Mouse (Mus musculus): ENCODE measurements around the gene Timd2. TPM values are rescaled to one million over a fixed set of nuclear protein-coding genes. Genes with fewer than 3 reads are reported as not detected.
"Not testable (repeated sequence)": the region's sequence is repeated elsewhere in the genome, so short reads cannot be mapped to it uniquely, and the experiment has no call there.

Gene Timd2
- total and polyA plus RNA-seq, 2 experiments from 2014 or later, result 0.19 TPM; not detected in 1

GRCm38 (mm10) chr11:46665599-46666522 is 41.0 kb downstream of the Timd2 start:
- ATAC-seq (peak; percentile 91), DNase-seq (peak; percentile 77)
- no peak overlapping the region for H3K9ac ChIP-seq
- no peak overlapping the region for H3K4me2 ChIP-seq (ENCODE audit: low read depth)
- no peaks in the 10 kb centered on the region for H3K9me3 ChIP-seq (ENCODE audit: low read length)
- H3K27ac ChIP-seq (ENCODE audit: low read depth, low read length), result no peak overlapping the region
- TF ChIP-seq CTCF (IDR thresholded peaks at IDR 0.05; ENCODE audit: low read depth), result peak; percentile 74
- H3K4me1 ChIP-seq (ENCODE audit: insufficient read depth), result no peaks in the 10 kb centered on the region
- H3K27me3 ChIP-seq (ENCODE audit: insufficient read depth, low read length), result no peaks in the 10 kb centered on the region
- H3K36me3 ChIP-seq (ENCODE audit: insufficient read depth), result no peaks in the 10 kb centered on the region
- no peak overlapping the region for H3K4me3 ChIP-seq (ENCODE audit: low read depth, low read length)
- 68% methylated on average over 6 of the region's 6 CpGs for WGBS

- Histone ChIP-seq H3K4me2 (ENCODE audit: low read depth) (no peak overlapping the region), H3K27me3 (ENCODE audit: insufficient read depth, low read length) (no peaks in the 10 kb centered on the region), H3K4me1 (ENCODE audit: insufficient read depth) (no peaks in the 10 kb centered on the region), H3K36me3 (ENCODE audit: insufficient read depth) (no peaks in the 10 kb centered on the region), H3K9me3 (ENCODE audit: low read length) (no peaks in the 10 kb centered on the region), H3K4me3 (ENCODE audit: low read depth, low read length) (no peak overlapping the region), H3K27ac (ENCODE audit: low read depth, low read length) (no peak overlapping the region), H3K9ac (no peak overlapping the region)
- no peak for TF ChIP-seq CTCF (IDR thresholded peaks at IDR 0.05; ENCODE audit: low read depth)
- ATAC-seq, result no peak
- 44% methylated on average over 4 of the region's 4 CpGs for WGBS
- DNase-seq, result no peak
Measured at GRCm38 (mm10) chr11:46663215-46663614, 43.6 kb downstream of the Timd2 start.

DNA sequence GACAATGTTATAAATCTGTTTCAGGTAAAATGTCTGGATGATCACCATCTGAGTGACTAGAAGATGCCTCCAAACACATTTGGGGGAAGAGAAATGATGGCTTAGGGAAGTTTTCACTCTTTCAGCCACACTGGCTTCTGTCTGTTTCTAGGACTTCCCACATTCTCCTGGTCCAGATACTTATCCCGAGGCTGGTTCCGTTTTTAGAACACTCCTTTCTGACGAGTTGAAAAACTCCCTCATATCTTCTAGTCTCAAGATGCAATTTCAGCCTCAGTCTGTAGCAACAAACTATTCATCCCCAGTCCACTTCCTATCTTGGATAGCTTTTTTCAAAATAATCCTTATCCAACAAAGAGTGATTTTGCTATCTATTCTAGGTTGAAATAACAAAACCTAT is 54.4 kb downstream of the Timd2 start:
- no peak for TF ChIP-seq CTCF (IDR thresholded peaks at IDR 0.05; ENCODE audit: low read depth)
- no peaks in the 10 kb centered on the region for H3K36me3 ChIP-seq (ENCODE audit: insufficient read depth)
- no peak for ATAC-seq
- H3K27me3 ChIP-seq (ENCODE audit: insufficient read depth, low read length), result no peaks in the 10 kb centered on the region
- H3K4me3 ChIP-seq (ENCODE audit: low read depth, low read length), result no peak overlapping the region
- H3K9ac ChIP-seq, result no peak overlapping the region
- no peak overlapping the region for H3K4me2 ChIP-seq (ENCODE audit: low read depth)
- H3K9me3 ChIP-seq (ENCODE audit: low read length), result no peaks in the 10 kb centered on the region
- no peaks in the 10 kb centered on the region for H3K4me1 ChIP-seq (ENCODE audit: insufficient read depth)
- 90% methylated on average over 3 of the region's 3 CpGs for WGBS
- no peak for DNase-seq
- H3K27ac ChIP-seq (ENCODE audit: low read depth, low read length), result no peak overlapping the region

GRCm38 (mm10) chr11:46649655-46650054 is 57.2 kb downstream of the Timd2 start:
- not testable (repeated sequence) for H3K36me3 ChIP-seq (ENCODE audit: insufficient read depth); ATAC-seq; H3K9me3 ChIP-seq (ENCODE audit: low read length); H3K27me3 ChIP-seq (ENCODE audit: insufficient read depth, low read length); H3K9ac ChIP-seq; H3K4me3 ChIP-seq (ENCODE audit: low read depth, low read length); H3K27ac ChIP-seq (ENCODE audit: low read depth, low read length); DNase-seq; H3K4me1 ChIP-seq (ENCODE audit: insufficient read depth); H3K4me2 ChIP-seq (ENCODE audit: low read depth)
- WGBS, result 39% methylated on average over 3 of the region's 3 CpGs

DNA sequence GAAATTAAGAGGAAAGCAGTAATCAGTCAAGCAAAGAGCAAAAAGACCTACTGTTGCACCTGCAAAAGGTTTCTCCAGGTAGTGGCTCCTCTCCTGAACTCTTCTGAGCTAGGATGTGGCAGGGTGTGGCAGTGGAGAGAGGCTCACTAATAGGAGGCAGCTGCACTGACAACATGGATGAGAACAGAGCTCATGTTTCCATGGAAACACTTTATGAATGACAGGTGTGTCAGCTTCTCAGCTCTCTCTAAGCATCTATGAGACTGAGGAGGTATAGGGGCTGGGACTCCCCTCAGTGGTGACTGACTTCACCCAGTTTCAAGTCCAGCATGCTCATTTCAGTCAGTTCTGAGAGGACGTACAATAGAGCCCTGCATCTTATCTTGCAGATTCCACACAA is 62.0 kb downstream of the Timd2 start:
- H3K9ac ChIP-seq, result no peak overlapping the region
- no peak overlapping the region for H3K27ac ChIP-seq (ENCODE audit: low read depth, low read length)
- DNase-seq, result peak; percentile 29
- H3K4me2 ChIP-seq (ENCODE audit: low read depth), result no peak overlapping the region
- H3K9me3 ChIP-seq (ENCODE audit: low read length), result no peaks in the 10 kb centered on the region
- no peaks in the 10 kb centered on the region for H3K4me1 ChIP-seq (ENCODE audit: insufficient read depth)
- ATAC-seq, result peak; percentile 74
- 72% methylated on average over 1 of the region's 1 CpGs for WGBS
- H3K4me3 ChIP-seq (ENCODE audit: low read depth, low read length), result no peak overlapping the region
- no peak for TF ChIP-seq CTCF (IDR thresholded peaks at IDR 0.05; ENCODE audit: low read depth)
- no peaks in the 10 kb centered on the region for H3K36me3 ChIP-seq (ENCODE audit: insufficient read depth)
- no peaks in the 10 kb centered on the region for H3K27me3 ChIP-seq (ENCODE audit: insufficient read depth, low read length)

DNA sequence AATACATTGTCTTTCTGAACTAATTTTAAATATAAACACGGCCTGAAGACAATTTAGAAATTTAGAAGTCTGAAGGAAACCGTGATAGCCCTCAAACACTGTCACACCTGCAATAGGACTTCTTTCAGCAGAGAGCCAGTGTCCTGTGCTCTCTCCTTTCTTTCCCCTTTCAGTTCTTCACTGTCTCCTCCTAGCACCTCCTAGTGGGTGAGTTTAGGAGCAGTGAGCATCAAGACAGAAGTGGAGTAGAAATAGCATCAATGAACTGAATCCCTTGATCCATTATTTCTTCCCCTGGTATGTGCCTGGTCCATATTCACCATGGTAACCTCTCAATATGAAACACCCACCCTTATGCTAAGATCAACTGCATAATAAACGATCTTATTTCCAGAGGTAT is 70.3 kb downstream of the Timd2 start:
- no peaks in the 10 kb centered on the region for H3K27me3 ChIP-seq (ENCODE audit: insufficient read depth, low read length)
- DNase-seq (no peak), ATAC-seq (no peak)
- no peak overlapping the region for H3K27ac ChIP-seq (ENCODE audit: low read depth, low read length)
- H3K9ac ChIP-seq, result no peak overlapping the region
- no peaks in the 10 kb centered on the region for H3K36me3 ChIP-seq (ENCODE audit: insufficient read depth)
- H3K4me3 ChIP-seq (ENCODE audit: low read depth, low read length), result no peak overlapping the region
- 84% methylated on average over 3 of the region's 3 CpGs for WGBS
- H3K9me3 ChIP-seq (ENCODE audit: low read length), result no peaks in the 10 kb centered on the region
- no peak for TF ChIP-seq CTCF (IDR thresholded peaks at IDR 0.05; ENCODE audit: low read depth)
- H3K4me1 ChIP-seq (ENCODE audit: insufficient read depth), result no peaks in the 10 kb centered on the region
- no peak overlapping the region for H3K4me2 ChIP-seq (ENCODE audit: low read depth)

DNA sequence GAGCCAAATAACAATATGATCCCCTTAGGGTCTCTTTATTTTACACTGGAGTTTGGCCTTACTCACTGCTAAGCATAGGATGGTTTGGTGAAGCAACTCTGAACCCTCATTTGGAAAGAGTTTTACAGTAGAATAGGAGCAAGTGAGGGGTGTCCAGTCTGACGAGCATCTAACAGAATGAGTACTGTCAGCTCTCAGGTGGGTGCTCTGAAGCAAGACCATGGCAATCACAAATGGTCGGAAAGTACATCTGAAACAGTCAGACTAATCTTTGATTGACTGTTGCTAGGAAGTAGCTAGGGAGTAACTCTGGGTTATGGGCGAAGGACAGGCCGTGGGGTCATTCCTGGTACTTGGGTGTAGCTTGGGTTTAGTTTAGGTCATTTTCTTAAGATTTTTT is 71.3 kb downstream of the Timd2 start:
- H3K9ac ChIP-seq; H3K27ac ChIP-seq (ENCODE audit: low read depth, low read length); DNase-seq; H3K9me3 ChIP-seq (ENCODE audit: low read length); H3K4me2 ChIP-seq (ENCODE audit: low read depth); H3K36me3 ChIP-seq (ENCODE audit: insufficient read depth); H3K27me3 ChIP-seq (ENCODE audit: insufficient read depth, low read length); H3K4me3 ChIP-seq (ENCODE audit: low read depth, low read length); ATAC-seq; H3K4me1 ChIP-seq (ENCODE audit: insufficient read depth): not testable (repeated sequence)
- 83% methylated on average over 4 of the region's 4 CpGs for WGBS
